In genomic region chr11:81148423-81148822, GRCm38 (mm10) we compare ENCODE assay signal across 11 mouse cellular contexts.
DNase-seq lines count a peak whose midpoint lies in the region; ATAC-seq and TF ChIP-seq lines count a peak whose summit lies in the region.
"Had no signal": no experiment of that assay in that cellular context is flagged by ENCODE, and none has a peak within 500 bp of the region (broad histone marks: within the 10 kb centered on the region; RNA-seq: fewer than 3 reads in every experiment).

No protein-coding gene starts in this region.

- no peak for TF ChIP-seq EP300 in liver, postnatal 0 days (IDR thresholded peaks at IDR 0.05; ENCODE audit: low read depth)

- 36% methylated on average over 10 of the region's 10 CpGs for WGBS in forebrain, postnatal 0 days
- WGBS in forebrain, embryonic 16.5 days: 38% methylated on average over 10 of the region's 10 CpGs
- WGBS in liver, postnatal 0 days (ENCODE audit: insufficient replicate concordance): 64% methylated on average over 10 of the region's 10 CpGs

- H3K36me3 ChIP-seq in forebrain, postnatal 0 days (ENCODE audit: insufficient read depth): no peaks in the 10 kb centered on the region
- H3K36me3 ChIP-seq in forebrain, embryonic 16.5 days (ENCODE audit: control insufficient read depth, insufficient read depth): no peaks in the 10 kb centered on the region
- no peaks in the 10 kb centered on the region for H3K36me3 ChIP-seq in liver, postnatal 0 days (replicated peaks; ENCODE audit: insufficient read depth, low read length)
- H3K36me3 ChIP-seq: forebrain, embryonic 10.5 days; limb, embryonic 13.5 days had no signal

- no peak overlapping the region for H3K27ac ChIP-seq in forebrain, postnatal 0 days (ENCODE audit: low read depth, low read length)
- H3K27ac ChIP-seq in forebrain, embryonic 16.5 days (ENCODE audit: low read length): no peak overlapping the region
- H3K27ac ChIP-seq in liver, postnatal 0 days (ENCODE audit: low read depth): no peak overlapping the region
- H3K27ac ChIP-seq: forebrain, embryonic 10.5 days; limb, embryonic 13.5 days had no signal

- peaks cover 3% of the 10 kb centered on the region; the same call in 1 of the 2 replicates for H3K4me1 ChIP-seq in forebrain, postnatal 0 days (ENCODE audit: insufficient read depth)
- H3K4me1 ChIP-seq in forebrain, embryonic 16.5 days (replicated peaks; ENCODE audit: control insufficient read depth, insufficient read depth, low read length): peaks cover 25% of the 10 kb centered on the region
- H3K4me1 ChIP-seq in liver, postnatal 0 days (ENCODE audit: insufficient read depth): no peaks in the 10 kb centered on the region

- no peaks in the 10 kb centered on the region for H3K27me3 ChIP-seq in forebrain, postnatal 0 days (ENCODE audit: insufficient read depth, low read length)
- peaks cover 6% of the 10 kb centered on the region; the same call in 1 of the 2 replicates for H3K27me3 ChIP-seq in forebrain, embryonic 16.5 days (replicated peaks; ENCODE audit: control insufficient read depth, insufficient read depth, low read length)
- peaks cover 35% of the 10 kb centered on the region for H3K27me3 ChIP-seq in liver, postnatal 0 days (ENCODE audit: insufficient read depth, low read length)

- DNase-seq in forebrain, postnatal 0 days: peak; percentile 74
- DNase-seq in retina, postnatal 1 day: peak; percentile 5
- DNase-seq in retina, embryonic 14.5 days (ENCODE audit: low spot score): no peak
- peak; percentile 59 to 65 for DNase-seq in layer of hippocampus, postnatal 10 days (ENCODE audit: low spot score in 2 of 2)
- peak; percentile 33 for DNase-seq in right cerebral cortex, postnatal 4 days
- DNase-seq in liver, postnatal 0 days: no peak
- no peak for DNase-seq in gastrocnemius, postnatal 25 days
- DNase-seq: lung, postnatal 14 days had no signal

- TF ChIP-seq CTCF in forebrain, postnatal 0 days (IDR thresholded peaks at IDR 0.05; ENCODE audit: low read depth): no peak
- no peak for TF ChIP-seq CTCF in liver, postnatal 0 days (IDR thresholded peaks at IDR 0.05; ENCODE audit: low read depth)

- no peaks in the 10 kb centered on the region for H3K9me3 ChIP-seq in forebrain, postnatal 0 days (ENCODE audit: low read length)
- no peaks in the 10 kb centered on the region for H3K9me3 ChIP-seq in forebrain, embryonic 16.5 days (ENCODE audit: control insufficient read depth, low read length)
- H3K9me3 ChIP-seq in liver, postnatal 0 days (ENCODE audit: low read length): no peaks in the 10 kb centered on the region
- H3K9me3 ChIP-seq: forebrain, embryonic 10.5 days; limb, embryonic 13.5 days had no signal

- no peak overlapping the region for H3K4me3 ChIP-seq in forebrain, postnatal 0 days (ENCODE audit: low read depth, low read length)
- H3K4me3 ChIP-seq in forebrain, embryonic 16.5 days (replicated peaks; ENCODE audit: low read length): no peak overlapping the region
- H3K4me3 ChIP-seq in liver, postnatal 0 days (ENCODE audit: low read depth, low read length): no peak overlapping the region
- H3K4me3 ChIP-seq: forebrain, embryonic 10.5 days; limb, embryonic 13.5 days had no signal

- H3K9ac ChIP-seq in forebrain, postnatal 0 days: no peak overlapping the region
- H3K9ac ChIP-seq in forebrain, embryonic 16.5 days (replicated peaks; ENCODE audit: low read depth, low read length): no peak overlapping the region
- H3K9ac ChIP-seq in liver, postnatal 0 days (replicated peaks): no peak overlapping the region
- H3K9ac ChIP-seq: limb, embryonic 13.5 days had no signal

- H3K4me2 ChIP-seq in forebrain, postnatal 0 days (ENCODE audit: low read depth): peak overlapping the region; percentile 1; the same call in 1 of the 2 replicates
- H3K4me2 ChIP-seq in forebrain, embryonic 16.5 days (ENCODE audit: low read length): no peak overlapping the region
- H3K4me2 ChIP-seq in liver, postnatal 0 days (ENCODE audit: low read depth, low read length): no peak overlapping the region
- H3K4me2 ChIP-seq: limb, embryonic 13.5 days had no signal

- peak; percentile 61 for ATAC-seq in forebrain, postnatal 0 days
- ATAC-seq in forebrain, embryonic 16.5 days: no peak
- ATAC-seq in liver, postnatal 0 days: no peak

Comparison
In these comparisons a context has a peak if more than half of its experiments do, and no peak if none do; other contexts are left out.
1. DNase-seq: peak in forebrain, postnatal 0 days (single experiment), retina, postnatal 1 day (single experiment), layer of hippocampus, postnatal 10 days (2 of 2) and right cerebral cortex, postnatal 4 days (single experiment); none in retina, embryonic 14.5 days (single experiment), liver, postnatal 0 days (single experiment) and gastrocnemius, postnatal 25 days (single experiment).